ENCODE assay signal across 15 mouse cellular contexts in the genomic region with DNA sequence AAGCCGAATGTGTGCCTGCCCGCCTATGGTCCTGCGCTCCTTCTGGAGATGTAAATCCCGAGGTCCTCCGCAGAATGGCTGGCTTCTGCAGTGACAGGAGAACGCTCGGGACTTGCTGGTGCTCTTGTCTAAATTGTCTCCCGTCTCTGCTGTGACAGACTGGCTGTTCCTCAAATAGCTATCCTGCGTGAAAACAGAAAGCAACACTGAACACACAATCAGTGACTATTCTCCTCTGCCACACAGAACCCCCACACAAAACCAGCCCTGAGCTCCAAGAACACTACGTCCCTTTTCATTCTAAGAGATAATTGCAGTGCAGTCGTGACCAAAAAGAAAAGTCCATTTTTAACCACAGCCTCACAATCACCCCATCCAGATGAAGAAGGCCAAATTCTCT.
DNase-seq lines count a peak whose midpoint lies in the region; ATAC-seq and TF ChIP-seq lines count a peak whose summit lies in the region.
"Had no signal": no experiment of that assay in that cellular context is flagged by ENCODE, and none has a peak within 500 bp of the region (broad histone marks: within the 10 kb centered on the region; RNA-seq: fewer than 3 reads in every experiment).

No protein-coding gene starts in this region.

- H3K4me2 ChIP-seq in neural tube, embryonic 15.5 days = no peak overlapping the region
- no peak overlapping the region for H3K4me2 ChIP-seq in midbrain, embryonic 14.5 days (ENCODE audit: low read length)
- H3K4me2 ChIP-seq: forebrain, embryonic 15.5 days; hindbrain, embryonic 15.5 days; kidney, embryonic 15.5 days; limb, embryonic 15.5 days; midbrain, embryonic 13.5 days; neural tube, embryonic 13.5 days; stomach, embryonic 15.5 days had no signal

- H3K27ac ChIP-seq in layer of hippocampus, adult 2 months = peak overlapping the region; percentile 65; the same call in 1 of the 2 replicates
- no peak overlapping the region for H3K27ac ChIP-seq in neural tube, embryonic 15.5 days (replicated peaks)
- H3K27ac ChIP-seq in thymus, adult 2 months (ENCODE audit: control insufficient read depth, insufficient read depth, low read length) = no peak overlapping the region
- no peak overlapping the region for H3K27ac ChIP-seq in midbrain, embryonic 14.5 days (replicated peaks; ENCODE audit: low read depth, low read length)
- H3K27ac ChIP-seq: forebrain, embryonic 15.5 days; hindbrain, embryonic 15.5 days; kidney, embryonic 15.5 days; limb, embryonic 15.5 days; midbrain, embryonic 13.5 days; neural tube, embryonic 13.5 days; stomach, embryonic 15.5 days had no signal

- no peak for TF ChIP-seq CTCF in lung, adult 2 months (IDR thresholded peaks at IDR 0.05; ENCODE audit: insufficient read depth, low read length)
- no peak for TF ChIP-seq CTCF in layer of hippocampus, adult 2 months (conservative IDR thresholded peaks at IDR 0.05)
- no peak for TF ChIP-seq CTCF in thymus, adult 2 months (IDR thresholded peaks at IDR 0.05; ENCODE audit: borderline replicate concordance, control insufficient read depth, extremely low read depth, insufficient read depth, low read length, poor library complexity)

- no peak overlapping the region for H3K4me3 ChIP-seq in lung, adult 2 months (replicated peaks; ENCODE audit: extremely low read depth, low read depth, low read length)
- peak overlapping the region; percentile 8; the same call in 1 of the 2 replicates for H3K4me3 ChIP-seq in layer of hippocampus, adult 2 months
- H3K4me3 ChIP-seq in neural tube, embryonic 15.5 days (replicated peaks) = no peak overlapping the region
- no peak overlapping the region for H3K4me3 ChIP-seq in thymus, adult 2 months (ENCODE audit: control insufficient read depth, insufficient read depth, low read length)
- no peak overlapping the region for H3K4me3 ChIP-seq in midbrain, embryonic 14.5 days (replicated peaks; ENCODE audit: low read depth, low read length)
- H3K4me3 ChIP-seq: forebrain, embryonic 15.5 days; hindbrain, embryonic 15.5 days; kidney, embryonic 15.5 days; limb, embryonic 15.5 days; midbrain, embryonic 13.5 days; neural tube, embryonic 13.5 days; stomach, embryonic 15.5 days had no signal

- no peak for ATAC-seq in neural tube, embryonic 15.5 days (ENCODE audit: low FRiP score)
- no peak for ATAC-seq in midbrain, embryonic 14.5 days (ENCODE audit: low FRiP score, low TSS enrichment)
- ATAC-seq: forebrain, embryonic 15.5 days; midbrain, embryonic 13.5 days had no signal

- no peaks in the 10 kb centered on the region for H3K9me3 ChIP-seq in neural tube, embryonic 15.5 days (replicated peaks)
- no peaks in the 10 kb centered on the region for H3K9me3 ChIP-seq in midbrain, embryonic 14.5 days (ENCODE audit: control insufficient read depth, low read length)
- H3K9me3 ChIP-seq: forebrain, embryonic 15.5 days; hindbrain, embryonic 15.5 days; kidney, embryonic 15.5 days; limb, embryonic 15.5 days; midbrain, embryonic 13.5 days; neural tube, embryonic 13.5 days; stomach, embryonic 15.5 days had no signal

- no peaks in the 10 kb centered on the region for H3K36me3 ChIP-seq in neural tube, embryonic 15.5 days
- no peaks in the 10 kb centered on the region for H3K36me3 ChIP-seq in thymus, adult 2 months (ENCODE audit: control insufficient read depth, insufficient read depth, low read length)
- no peaks in the 10 kb centered on the region for H3K36me3 ChIP-seq in midbrain, embryonic 14.5 days (ENCODE audit: control insufficient read depth, insufficient read depth, low read length)
- H3K36me3 ChIP-seq: forebrain, embryonic 15.5 days; hindbrain, embryonic 15.5 days; kidney, embryonic 15.5 days; limb, embryonic 15.5 days; midbrain, embryonic 13.5 days; neural tube, embryonic 13.5 days; stomach, embryonic 15.5 days had no signal

- no peaks in the 10 kb centered on the region for H3K27me3 ChIP-seq in neural tube, embryonic 15.5 days (replicated peaks)
- no peaks in the 10 kb centered on the region for H3K27me3 ChIP-seq in thymus, adult 2 months (ENCODE audit: control insufficient read depth, insufficient read depth, low read length)
- H3K27me3 ChIP-seq in midbrain, embryonic 14.5 days (ENCODE audit: control insufficient read depth, insufficient read depth, low read length) = no peaks in the 10 kb centered on the region
- H3K27me3 ChIP-seq: forebrain, embryonic 15.5 days; hindbrain, embryonic 15.5 days; kidney, embryonic 15.5 days; limb, embryonic 15.5 days; midbrain, embryonic 13.5 days; neural tube, embryonic 13.5 days; stomach, embryonic 15.5 days had no signal

- WGBS in lung, adult 2 months = 76% methylated on average over 11 of the region's 11 CpGs
- 75% methylated on average over 11 of the region's 11 CpGs for WGBS in neural tube, embryonic 15.5 days
- 86% methylated on average over 11 of the region's 11 CpGs for WGBS in thymus, adult 2 months
- WGBS in midbrain, embryonic 14.5 days = 85% methylated on average over 11 of the region's 11 CpGs

- peak; percentile 6 for DNase-seq in lung, postnatal 36 days
- DNase-seq in lung, adult 2 months = no peak
- DNase-seq in layer of hippocampus, adult 2 months (ENCODE audit: low spot score in 2 of 2) = peak; percentile 43 to 67
- DNase-seq in left cerebral cortex, postnatal 36 days (ENCODE audit: low spot score in 2 of 2) = peak; percentile 76
- DNase-seq in thymus, adult 2 months = no peak
- no peak for DNase-seq in midbrain, embryonic 14.5 days
- DNase-seq: adrenal gland, postnatal 10 days had no signal

- intact Hi-C loops in left cerebral cortex, postnatal 36 days (cut with DNase I) = loop anchor here (5.0 to 10.0 kb wide), 4 partner anchors 170 to 1272 kb away; no protein-coding TSS in a partner anchor

- no peak for TF ChIP-seq POLR2A in lung, adult 2 months (IDR thresholded peaks at IDR 0.05; ENCODE audit: borderline replicate concordance, extremely low read depth, low read depth, low read length)
- TF ChIP-seq POLR2A in thymus, adult 2 months (IDR thresholded peaks at IDR 0.05; ENCODE audit: control insufficient read depth, extremely low read depth, insufficient read depth, low read length, poor library complexity) = no peak

- no peak overlapping the region for H3K9ac ChIP-seq in neural tube, embryonic 15.5 days (replicated peaks)
- no peak overlapping the region for H3K9ac ChIP-seq in midbrain, embryonic 14.5 days (replicated peaks; ENCODE audit: low read length)
- H3K9ac ChIP-seq: forebrain, embryonic 15.5 days; hindbrain, embryonic 15.5 days; kidney, embryonic 15.5 days; limb, embryonic 15.5 days; midbrain, embryonic 13.5 days; neural tube, embryonic 13.5 days; stomach, embryonic 15.5 days had no signal

- no peaks in the 10 kb centered on the region for H3K4me1 ChIP-seq in lung, adult 2 months (ENCODE audit: control insufficient read depth, insufficient read depth, low read length)
- H3K4me1 ChIP-seq in neural tube, embryonic 15.5 days = no peaks in the 10 kb centered on the region
- H3K4me1 ChIP-seq in thymus, adult 2 months (replicated peaks; ENCODE audit: control insufficient read depth, insufficient read depth, low read length) = no peaks in the 10 kb centered on the region
- H3K4me1 ChIP-seq in midbrain, embryonic 14.5 days (ENCODE audit: control insufficient read depth, insufficient read depth, low read length) = no peaks in the 10 kb centered on the region
- H3K4me1 ChIP-seq: forebrain, embryonic 15.5 days; hindbrain, embryonic 15.5 days; kidney, embryonic 15.5 days; limb, embryonic 15.5 days; midbrain, embryonic 13.5 days; stomach, embryonic 15.5 days had no signal

Comparison
In these comparisons a context has a peak if more than half of its experiments do, and no peak if none do; other contexts are left out.
1. DNase-seq: peak in lung, postnatal 36 days (single experiment), layer of hippocampus, adult 2 months (2 of 2) and left cerebral cortex, postnatal 36 days (2 of 2); none in lung, adult 2 months (single experiment), thymus, adult 2 months (single experiment) and midbrain, embryonic 14.5 days (single experiment).